9 mouse cellular contexts compared by ENCODE assay signal in genomic region chr13:78208689-78209410, GRCm38 (mm10). TPM values are rescaled to one million over a fixed set of nuclear protein-coding genes. Genes with fewer than 3 reads are reported as not detected.
A peak's percentile ranks its signal among the peaks of the same experiment; 100 is the strongest.
DNase-seq lines count a peak whose midpoint lies in the region; ATAC-seq lines count a peak whose summit lies in the region.
"Had no signal": no experiment of that assay in that cellular context is flagged by ENCODE, and none has a peak within 500 bp of the region (broad histone marks: within the 10 kb centered on the region; RNA-seq: fewer than 3 reads in every experiment).

No protein-coding gene starts in this region.

- WGBS in neural tube, embryonic 11.5 days, result 7% methylated on average over 14 of the region's 14 CpGs
- 6% methylated on average over 14 of the region's 14 CpGs for WGBS in forebrain, embryonic 11.5 days
- WGBS in limb, embryonic 13.5 days, result 8% methylated on average over 14 of the region's 14 CpGs

- H3K36me3 ChIP-seq in neural tube, embryonic 11.5 days (ENCODE audit: control insufficient read depth, insufficient read depth, low read length), result no peaks in the 10 kb centered on the region
- no peaks in the 10 kb centered on the region for H3K36me3 ChIP-seq in forebrain, embryonic 11.5 days (ENCODE audit: control insufficient read depth, insufficient read depth, low read length)
- H3K36me3 ChIP-seq in limb, embryonic 13.5 days, result no peaks in the 10 kb centered on the region
- H3K36me3 ChIP-seq: liver, embryonic 15.5 days had no signal

- H3K27me3 ChIP-seq in neural tube, embryonic 11.5 days (ENCODE audit: control insufficient read depth, insufficient read depth, low read length), result no peaks in the 10 kb centered on the region
- peaks cover 31% of the 10 kb centered on the region for H3K27me3 ChIP-seq in forebrain, embryonic 11.5 days (ENCODE audit: control insufficient read depth, insufficient read depth, low read length)
- H3K27me3 ChIP-seq in limb, embryonic 13.5 days, result peaks cover 94% of the 10 kb centered on the region

- no peak overlapping the region for H3K4me3 ChIP-seq in neural tube, embryonic 11.5 days (ENCODE audit: low read depth, low read length)
- no peak overlapping the region; the same call in 1 of the 2 replicates for H3K4me3 ChIP-seq in forebrain, embryonic 11.5 days (ENCODE audit: low read depth, low read length)
- H3K4me3 ChIP-seq in limb, embryonic 13.5 days, result no peak overlapping the region
- H3K4me3 ChIP-seq: liver, embryonic 15.5 days had no signal

- H3K9me3 ChIP-seq in neural tube, embryonic 11.5 days (ENCODE audit: control insufficient read depth, low read length), result no peaks in the 10 kb centered on the region
- H3K9me3 ChIP-seq in forebrain, embryonic 11.5 days (ENCODE audit: control insufficient read depth, low read length), result no peaks in the 10 kb centered on the region
- no peaks in the 10 kb centered on the region for H3K9me3 ChIP-seq in limb, embryonic 13.5 days
- H3K9me3 ChIP-seq: liver, embryonic 15.5 days had no signal

- ATAC-seq in neural tube, embryonic 11.5 days (ENCODE audit: insufficient read depth, low FRiP score, low TSS enrichment), result peak; percentile 36; the same call in 1 of the 2 replicates
- no peak for ATAC-seq in forebrain, embryonic 11.5 days (replicated peaks; ENCODE audit: low FRiP score)
- no peak for ATAC-seq in limb, embryonic 13.5 days (ENCODE audit: low FRiP score, low read depth)

- H3K9ac ChIP-seq in neural tube, embryonic 11.5 days (ENCODE audit: low read length), result no peak overlapping the region; the same call in 1 of the 2 replicates
- H3K9ac ChIP-seq in forebrain, embryonic 11.5 days (ENCODE audit: low read length), result peak overlapping the region; percentile 65
- no peak overlapping the region for H3K9ac ChIP-seq in limb, embryonic 13.5 days
- H3K9ac ChIP-seq: liver, embryonic 15.5 days had no signal

- intact Hi-C loops in heart, postnatal 14 days (cut with DNase I), result loop anchor here (10.0 kb wide), 1 partner anchor 1164 kb away; no protein-coding TSS in a partner anchor

- peaks cover 44% of the 10 kb centered on the region for H3K4me1 ChIP-seq in neural tube, embryonic 11.5 days (ENCODE audit: control insufficient read depth, insufficient read depth, low read length)
- peaks cover 44% of the 10 kb centered on the region for H3K4me1 ChIP-seq in forebrain, embryonic 11.5 days (replicated peaks; ENCODE audit: control insufficient read depth, insufficient read depth, low read length)
- peaks cover 17% of the 10 kb centered on the region for H3K4me1 ChIP-seq in limb, embryonic 13.5 days
- H3K4me1 ChIP-seq: liver, embryonic 15.5 days had no signal

- H3K27ac ChIP-seq in neural tube, embryonic 11.5 days (ENCODE audit: low read depth, low read length), result no peak overlapping the region
- peak overlapping the region; percentile 57; the same call in 1 of the 2 replicates for H3K27ac ChIP-seq in forebrain, embryonic 11.5 days (ENCODE audit: low read depth, low read length)
- H3K27ac ChIP-seq in limb, embryonic 13.5 days, result no peak overlapping the region
- H3K27ac ChIP-seq: liver, embryonic 15.5 days had no signal

- DNase-seq in neural tube, embryonic 11.5 days (ENCODE audit: low spot score), result no peak
- DNase-seq in neural tube, embryonic 10.5 days (ENCODE audit: extremely low spot score, low spot score), result no peak
- no peak for DNase-seq in forebrain, embryonic 11.5 days (ENCODE audit: low spot score)
- no peak for DNase-seq in urinary bladder, adult 18-20 months (ENCODE audit: low spot score in 2 of 2)
- no peak for DNase-seq in c-Kit-positive CD71-positive TER-119-positive erythroid progenitor cells, embryonic 14.5 days (ENCODE audit: low spot score)
- DNase-seq in heart, postnatal 14 days, result no peak

- H3K4me2 ChIP-seq in neural tube, embryonic 11.5 days (ENCODE audit: low read depth), result 0 out of 2 replicates have a peak overlapping the region, but pooled peaks have one; percentile 2
- peak overlapping the region; percentile 40; the same call in 1 of the 2 replicates for H3K4me2 ChIP-seq in forebrain, embryonic 11.5 days (ENCODE audit: low read depth, low read length, severe bottlenecking)
- H3K4me2 ChIP-seq in limb, embryonic 13.5 days (replicated peaks), result peak overlapping the region; percentile 70

RNA-seq across cellular contexts. Expression of gene Nr2f1, which starts 9.3 kb away (rescaled TPM):
- polyA plus RNA-seq in neural tube, embryonic 11.5 days (2014; fragmentation: Nextera tagmentation; extraction: Ambion mirVana), result 61.2 and 62.9 TPM in 2 replicates
- 110 and 122 TPM in 2 replicates for polyA plus RNA-seq in forebrain, embryonic 11.5 days (2014; fragmentation: Nextera tagmentation; extraction: Ambion mirVana)
- polyA plus RNA-seq in limb, embryonic 13.5 days (2015; fragmentation: Nextera tagmentation; extraction: Ambion mirVana), result 3.0 and 3.1 TPM in 2 replicates
- total RNA-seq in heart, postnatal 14 days (2021), result 1 to 10 TPM; 3.8 to 4.9 TPM
- total RNA-seq: hematopoietic stem cell, adult 5-6 weeks had no signal

Comparison
In these comparisons a context has a peak if more than half of its experiments do, and no peak if none do; other contexts are left out.
1. H3K4me2 ChIP-seq: peak in every context shown above with its lines; median percentile 70 in limb, embryonic 13.5 days; 40 in forebrain, embryonic 11.5 days; 2 in neural tube, embryonic 11.5 days.
2. RNA of gene Nr2f1, which starts 9.3 kb away (polyA plus RNA-seq): 110 to 122 TPM in forebrain, embryonic 11.5 days and 61.2 to 62.9 TPM in neural tube, embryonic 11.5 days; 3.0 to 3.1 TPM in limb, embryonic 13.5 days; every median in the first group is over 10 times any median in the second.